Mouse (Mus musculus): ENCODE measurements around the gene Timm29.

Timm29 gene

GRCm38 (mm10) chr9:21616232-21616781 lies 23.8 kb downstream of the Timm29 start:
- peak; percentile 72 to 82 for DNase-seq (ENCODE audit: low spot score in 2 of 2)

- peak in 1 of 2 experiments; percentile 16 for DNase-seq (ENCODE audit: low spot score in 2 of 2)
Measured at GRCm38 (mm10) chr9:21617066-21617465, 24.5 kb downstream of the Timm29 start.

- no peak for DNase-seq (ENCODE audit: low spot score in 2 of 2)
Measured at GRCm38 (mm10) chr9:21620229-21620628, 27.7 kb downstream of the Timm29 start.

GRCm38 (mm10) chr9:21622676-21623075 lies 30.2 kb downstream of the Timm29 start:
- no peak for DNase-seq (ENCODE audit: low spot score in 2 of 2)

- peak in 1 of 2 experiments; percentile 23 for DNase-seq (ENCODE audit: low spot score in 2 of 2)
Measured at GRCm38 (mm10) chr9:21625342-21626339, 33.1 kb downstream of the Timm29 start.

- DNase-seq (ENCODE audit: low spot score in 2 of 2): no peak
Measured at GRCm38 (mm10) chr9:21626571-21626970, 34.0 kb downstream of the Timm29 start.

- DNase-seq (ENCODE audit: low spot score in 2 of 2): peak in 1 of 2 experiments; percentile 16
Measured at GRCm38 (mm10) chr9:21627145-21627795, 34.7 kb downstream of the Timm29 start.

- peak in 1 of 2 experiments; percentile 36 for DNase-seq (ENCODE audit: low spot score in 2 of 2)
Measured at GRCm38 (mm10) chr9:21630673-21631072, 38.2 kb downstream of the Timm29 start.

GRCm38 (mm10) chr9:21633106-21633505 lies 40.6 kb downstream of the Timm29 start:
- DNase-seq (ENCODE audit: low spot score in 2 of 2): no peak

GRCm38 (mm10) chr9:21635639-21636038 lies 43.1 kb downstream of the Timm29 start:
- no peak for DNase-seq (ENCODE audit: low spot score in 2 of 2)

- DNase-seq (ENCODE audit: low spot score in 2 of 2): no peak
Measured at GRCm38 (mm10) chr9:21639031-21639430, 46.5 kb downstream of the Timm29 start.

Data from spleen, postnatal 14 days (tissue).